Mouse (Mus musculus) erythroblast, embryonic 14.5 days (primary cell): ENCODE data around the gene Ciao2a.

Experiments used
- GATA1 ChIP-seq: IDR thresholded peaks from 2 replicates; pipeline ENCODE4 v1.6.1; 2012; ENCODE audit warnings: low read length, inconsistent platforms, mixed read lengths
- TAL1 ChIP-seq: IDR thresholded peaks from 3 replicates; pipeline ENCODE4 v1.6.1; 2012; ENCODE audit warnings: low read length, inconsistent platforms, mixed read lengths

DNA sequence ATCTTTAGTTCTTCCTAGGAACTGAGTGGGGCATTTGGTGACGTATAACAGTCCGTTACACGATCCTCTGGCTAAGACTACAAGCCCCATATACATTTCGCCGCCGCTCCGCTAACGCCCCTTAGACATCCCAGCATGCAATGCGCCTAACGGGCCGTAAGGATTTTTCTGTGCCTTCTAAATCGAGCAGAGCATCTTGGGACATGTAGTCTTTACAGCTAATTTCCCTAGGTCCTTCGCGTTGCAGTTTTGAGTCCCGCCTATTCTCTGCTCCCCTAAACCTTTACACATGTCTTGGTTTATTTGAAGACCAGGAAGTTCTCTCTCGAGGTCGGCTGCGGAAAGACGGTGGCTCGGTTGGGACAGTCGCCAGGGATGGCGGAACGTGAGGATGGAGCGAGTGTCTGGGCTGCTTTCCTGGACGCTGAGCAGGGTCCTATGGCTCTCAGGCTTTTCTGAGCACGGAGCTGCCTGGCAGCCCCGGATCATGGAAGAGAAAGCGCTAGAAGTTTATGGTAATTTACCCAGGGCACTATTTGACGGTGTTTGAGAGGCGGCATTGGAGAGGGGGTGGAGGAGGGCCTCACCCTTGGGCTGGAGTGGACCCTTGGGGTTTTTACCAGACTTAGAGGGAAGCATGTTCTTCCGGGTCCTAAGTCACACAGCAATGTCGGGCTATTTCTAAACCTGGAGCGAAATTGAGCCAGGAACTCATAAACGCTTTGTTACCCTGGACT lies at the start of gene Ciao2a, which contains the start of gene Snx1:
- TF ChIP-seq GATA1 = no peak
- no peak for TF ChIP-seq TAL1
